Mouse (Mus musculus) lung, postnatal 10 days (tissue): ENCODE measurements around the gene Rpl39.

Source experiments
- DNase-seq: peaks from one replicate; pipeline ENCODE4 v3.0.0; 2021

Gene Rpl39

GRCm38 (mm10) chrX:37063902-37064301 lies 21.3 kb downstream of the Rpl39 start:
- DNase-seq: no peak

- DNase-seq: no peak
Observed at GRCm38 (mm10) chrX:37048890-37049823, 36.0 kb downstream of the Rpl39 start.

- peak; percentile 2 for DNase-seq
Observed at GRCm38 (mm10) chrX:37048066-37048889, 36.9 kb downstream of the Rpl39 start, which contains the start of gene Sowahd. Sowahd (plus strand) TSS chrX:37048845.

DNA sequence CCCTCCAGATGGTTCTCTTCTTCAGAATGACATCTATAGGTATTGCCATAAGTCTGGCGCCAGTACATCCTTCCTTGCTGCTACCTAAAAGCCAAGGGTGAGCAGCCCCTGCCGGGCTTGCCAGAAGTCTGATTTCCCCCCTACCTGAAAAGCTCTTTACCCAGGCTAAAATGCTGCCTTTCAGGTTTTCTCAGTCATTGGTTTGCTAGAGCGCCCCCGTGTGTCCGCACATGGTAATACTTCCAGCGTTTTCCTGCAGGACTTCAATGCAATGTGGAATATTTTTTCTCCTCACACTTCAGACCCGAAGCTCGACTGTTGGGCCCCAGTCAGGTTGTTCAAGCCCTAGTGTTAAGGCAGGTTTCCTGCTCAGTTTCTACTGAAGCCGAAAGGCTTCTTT lies 42.5 kb downstream of the Rpl39 start:
- DNase-seq: peak; percentile 47
